Mouse (Mus musculus) liver, adult 2 months (tissue): ENCODE data around the gene Nxph4.

ENCODE experiments used
- CTCF ChIP-seq: fragments of 200-500 bp; IDR thresholded peaks from 2 replicates; pipeline ENCODE4 v1.5.1; 2011; ENCODE audit warnings: low read depth, low read length, control low read depth
- POLR2A ChIP-seq: fragments of 200-500 bp; IDR thresholded peaks from 2 replicates; pipeline ENCODE4 v1.6.1; 2011; ENCODE audit warnings: low read length, control low read depth; ENCODE audit not compliant: insufficient read depth; ENCODE audit errors: extremely low read depth

DNA sequence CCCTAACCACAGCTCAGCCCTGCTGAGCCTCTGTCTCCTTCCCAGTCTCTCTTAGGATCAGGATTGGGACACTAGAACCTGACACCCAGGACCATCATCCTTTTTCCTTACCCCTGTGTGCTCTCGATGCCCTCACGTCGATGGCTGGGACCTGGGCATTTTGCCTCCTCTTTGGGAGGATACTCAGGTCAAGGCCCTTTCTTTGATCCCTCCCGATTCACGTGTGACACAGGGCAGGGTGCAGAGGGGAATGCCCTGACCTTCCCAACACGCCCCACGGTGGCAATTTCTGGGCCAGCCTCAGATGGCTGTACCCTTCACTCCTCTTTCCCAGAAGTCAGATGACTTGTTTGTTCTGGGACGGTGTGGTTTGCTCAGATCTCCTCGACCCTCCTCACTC, 42.8 kb upstream of the Nxph4 start:
- TF ChIP-seq CTCF (no peak), POLR2A (no peak)
